Mouse (Mus musculus): Measurements from ENCODE around the gene Zfp575. TPM values are rescaled to one million over a fixed set of nuclear protein-coding genes. Genes with fewer than 3 reads are reported as not detected.

Gene Zfp575
- not detected for polyA plus RNA-seq (2017; shearing (Covaris generic))

GRCm38 (mm10) chr7:24587330-24588105 lies at the start of gene Zfp575, which contains the start of gene Ethe1:
TSS of gene Zfp575 (minus strand) at chr7:24587641.
TSS of gene Ethe1 (plus strand) at chr7:24587543.

DNA sequence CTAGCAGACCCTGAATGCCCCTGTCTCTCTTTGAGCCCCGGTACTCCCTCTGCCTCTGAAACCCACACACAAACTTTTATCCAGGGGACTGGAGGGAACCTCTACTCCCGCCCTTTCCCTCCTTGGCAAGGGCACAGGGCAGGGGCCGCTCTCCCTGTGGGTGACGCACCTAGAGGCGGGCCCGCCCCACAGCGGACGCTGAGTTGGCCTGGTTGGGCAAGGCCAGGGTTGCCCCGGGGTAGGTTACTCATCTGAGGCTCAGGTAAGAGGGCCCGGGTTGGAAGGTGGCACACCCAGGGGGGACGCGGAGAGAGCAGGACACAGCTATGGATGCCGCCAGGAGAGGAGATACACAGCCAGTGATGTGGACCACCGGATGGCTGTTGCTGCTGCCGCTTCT lies 48.8 kb upstream of the Zfp575 start, which contains the start of gene Lypd3:
Lypd3 (plus strand) TSS at position 287 of the 400 bp plus-strand sequence.

GRCm38 (mm10) chr7:24610144-24610878 lies 22.9 kb upstream of the Zfp575 start, which contains the start of gene Phldb3:
TSS of gene Phldb3 (plus strand) at chr7:24610763.

GRCm38 (mm10) chr7:24546068-24546614 lies 41.3 kb downstream of the Zfp575 start, which contains the start of the genes Pinlyp and Xrcc1:
TSS of gene Pinlyp (minus strand) at chr7:24546118.
TSS of gene Xrcc1 (plus strand) at chr7:24546289.

Other genes starting within 250 kb of the Zfp575 start
- gene Lypd5, start 238.4 kb downstream of the Zfp575 start, polyA plus RNA-seq (2017; shearing (Covaris generic)): not detected
- 190 TPM for gene Kcnn4, start 217.4 kb downstream of the Zfp575 start, polyA plus RNA-seq (2017; shearing (Covaris generic))
- 86.3 TPM for gene Smg9, start 188.0 kb downstream of the Zfp575 start, polyA plus RNA-seq (2017; shearing (Covaris generic))
- gene Irgc1, start 135.3 kb downstream of the Zfp575 start, polyA plus RNA-seq (2017; shearing (Covaris generic)): 1.4 TPM
- gene Plaur, start 125.2 kb downstream of the Zfp575 start, polyA plus RNA-seq (2017; shearing (Covaris generic)): 133 TPM
- gene Cadm4, start 105.6 kb downstream of the Zfp575 start, polyA plus RNA-seq (2017; shearing (Covaris generic)): 0.42 TPM
- 1.7 TPM for gene Zfp428, start 80.6 kb downstream of the Zfp575 start, polyA plus RNA-seq (2017; shearing (Covaris generic))
- gene AC161166.1, start 75.2 kb downstream of the Zfp575 start, polyA plus RNA-seq (2017; shearing (Covaris generic)): not detected
- 4.9 TPM for gene Irgq, start 57.0 kb downstream of the Zfp575 start, polyA plus RNA-seq (2017; shearing (Covaris generic))
- gene Pinlyp, start 41.5 kb downstream of the Zfp575 start, polyA plus RNA-seq (2017; shearing (Covaris generic)): not detected
- gene Xrcc1, start 41.4 kb downstream of the Zfp575 start, polyA plus RNA-seq (2017; shearing (Covaris generic)): 63.5 TPM
- 18.9 TPM for gene Ethe1, start 98 bp downstream of the Zfp575 start, polyA plus RNA-seq (2017; shearing (Covaris generic))
- gene Phldb3, start 23.1 kb upstream of the Zfp575 start, polyA plus RNA-seq (2017; shearing (Covaris generic)): 0.78 TPM
- gene Lypd3, start 48.9 kb upstream of the Zfp575 start, polyA plus RNA-seq (2017; shearing (Covaris generic)): not detected
- not detected for gene Tex101, start 89.0 kb upstream of the Zfp575 start, polyA plus RNA-seq (2017; shearing (Covaris generic))
- not detected for gene BC049730, start 121.6 kb upstream of the Zfp575 start, polyA plus RNA-seq (2017; shearing (Covaris generic))
- gene Gm4763, start 139.3 kb upstream of the Zfp575 start, polyA plus RNA-seq (2017; shearing (Covaris generic)): not detected
- gene Cd177, start 172.7 kb upstream of the Zfp575 start, polyA plus RNA-seq (2017; shearing (Covaris generic)): 2.9 TPM
- gene Ceacam10, start 189.6 kb upstream of the Zfp575 start, polyA plus RNA-seq (2017; shearing (Covaris generic)): not detected

All from naive thymus-derived CD4-positive, alpha-beta T cell, adult 5 months (primary cell).